In genomic region chr1:37029942-37030341, GRCm38 (mm10) we compare ENCODE assay signal across 8 mouse cellular contexts. TPM values are rescaled to one million over a fixed set of nuclear protein-coding genes. Genes with fewer than 3 reads are reported as not detected.
DNase-seq lines count a peak whose midpoint lies in the region; ATAC-seq and TF ChIP-seq lines count a peak whose summit lies in the region.

No protein-coding gene starts in this region.

- no peak for ATAC-seq in midbrain, embryonic 16.5 days
- no peak for ATAC-seq in limb, embryonic 14.5 days (ENCODE audit: low FRiP score, low read depth)
- ATAC-seq in stomach, embryonic 15.5 days (ENCODE audit: insufficient read depth, low FRiP score, low read depth), result 0 out of 2 replicates have a peak, but pooled peaks have one; percentile 20

- H3K4me1 ChIP-seq in midbrain, embryonic 10.5 days, result peaks cover 25% of the 10 kb centered on the region
- H3K4me1 ChIP-seq in midbrain, embryonic 16.5 days (ENCODE audit: control insufficient read depth, insufficient read depth, low read length), result peaks cover 5% of the 10 kb centered on the region; the same call in 1 of the 2 replicates
- H3K4me1 ChIP-seq in limb, embryonic 14.5 days (ENCODE audit: control insufficient read depth, insufficient read depth, low read length), result 0 out of 2 replicates have a peak, but pooled peaks cover 3% of the 10 kb centered on the region
- H3K4me1 ChIP-seq in stomach, embryonic 15.5 days, result peaks cover 11% of the 10 kb centered on the region

- H3K4me2 ChIP-seq in midbrain, embryonic 16.5 days (ENCODE audit: low read length), result no peak overlapping the region
- H3K4me2 ChIP-seq in limb, embryonic 14.5 days (replicated peaks; ENCODE audit: low read depth, low read length, severe bottlenecking), result peak overlapping the region; percentile 81; the same call in 1 of the 2 replicates
- peak overlapping the region; percentile 62 for H3K4me2 ChIP-seq in stomach, embryonic 15.5 days

- no peak for TF ChIP-seq CTCF in gastrocnemius, adult 2 months (IDR thresholded peaks at IDR 0.05)

- no peaks in the 10 kb centered on the region for H3K9me3 ChIP-seq in midbrain, embryonic 10.5 days (replicated peaks)
- no peaks in the 10 kb centered on the region for H3K9me3 ChIP-seq in midbrain, embryonic 16.5 days (replicated peaks; ENCODE audit: control insufficient read depth, low read length, poor library complexity, severe bottlenecking)
- H3K9me3 ChIP-seq in limb, embryonic 14.5 days (ENCODE audit: control insufficient read depth, low read length), result no peaks in the 10 kb centered on the region
- no peaks in the 10 kb centered on the region for H3K9me3 ChIP-seq in stomach, embryonic 15.5 days

- intact Hi-C loops in gastrocnemius, adult 2 months (cut with DNase I), result loop anchor here (5.0 kb wide), 1 partner anchor 47 kb away; no protein-coding TSS in a partner anchor

- H3K4me3 ChIP-seq in gastrocnemius, adult 2 months, result peak overlapping the region; percentile 79
- peak overlapping the region; percentile 64; the same call in 1 of the 2 replicates for H3K4me3 ChIP-seq in midbrain, embryonic 10.5 days
- H3K4me3 ChIP-seq in midbrain, embryonic 16.5 days (ENCODE audit: low read depth, low read length), result no peak overlapping the region
- H3K4me3 ChIP-seq in limb, embryonic 14.5 days (replicated peaks; ENCODE audit: low read length), result 0 out of 2 replicates have a peak overlapping the region, but pooled peaks have one; percentile 45
- H3K4me3 ChIP-seq in stomach, embryonic 15.5 days (replicated peaks), result peak overlapping the region; percentile 39; the same call in 1 of the 2 replicates

- no peaks in the 10 kb centered on the region for H3K36me3 ChIP-seq in midbrain, embryonic 10.5 days
- H3K36me3 ChIP-seq in midbrain, embryonic 16.5 days (ENCODE audit: control insufficient read depth, insufficient read depth, low read length), result no peaks in the 10 kb centered on the region
- H3K36me3 ChIP-seq in limb, embryonic 14.5 days (ENCODE audit: control insufficient read depth, insufficient read depth, low read length), result no peaks in the 10 kb centered on the region
- H3K36me3 ChIP-seq in stomach, embryonic 15.5 days, result no peaks in the 10 kb centered on the region

- 58% methylated on average over 5 of the region's 5 CpGs for WGBS in midbrain, embryonic 10.5 days
- WGBS in midbrain, embryonic 16.5 days, result 50% methylated on average over 5 of the region's 5 CpGs
- 46% methylated on average over 5 of the region's 5 CpGs for WGBS in limb, embryonic 14.5 days
- 22% methylated on average over 5 of the region's 5 CpGs for WGBS in stomach, embryonic 15.5 days

- peak overlapping the region; percentile 81 for H3K27ac ChIP-seq in gastrocnemius, adult 2 months
- H3K27ac ChIP-seq in midbrain, embryonic 10.5 days (replicated peaks), result no peak overlapping the region
- H3K27ac ChIP-seq in midbrain, embryonic 16.5 days (ENCODE audit: low read length), result no peak overlapping the region
- H3K27ac ChIP-seq in limb, embryonic 14.5 days (replicated peaks; ENCODE audit: low read depth, low read length), result no peak overlapping the region
- peak overlapping the region; percentile 89 for H3K27ac ChIP-seq in stomach, embryonic 15.5 days

- TF ChIP-seq POLR2A in limb, embryonic 14.5 days (IDR thresholded peaks at IDR 0.05; ENCODE audit: borderline replicate concordance, extremely low read depth, insufficient read depth, insufficient read length), result no peak

- H3K9ac ChIP-seq in midbrain, embryonic 16.5 days (ENCODE audit: low read depth, low read length), result no peak overlapping the region
- no peak overlapping the region for H3K9ac ChIP-seq in limb, embryonic 14.5 days (ENCODE audit: low read depth, low read length, severe bottlenecking)
- H3K9ac ChIP-seq in stomach, embryonic 15.5 days, result no peak overlapping the region

- DNase-seq in gastrocnemius, adult 2 months, result no peak
- DNase-seq in gastrocnemius, adult 18-20 months (ENCODE audit: low spot score), result no peak
- DNase-seq in midbrain, embryonic 10.5 days (ENCODE audit: low spot score), result no peak
- DNase-seq in limb, embryonic 14.5 days (ENCODE audit: low spot score), result no peak
- DNase-seq in cerebellum, postnatal 4 days (ENCODE audit: low spot score in 2 of 2), result no peak
- DNase-seq in cerebellum, adult 18-20 months, result no peak

- peaks cover 14% of the 10 kb centered on the region for H3K27me3 ChIP-seq in midbrain, embryonic 10.5 days (ENCODE audit: low read depth, poor library complexity, severe bottlenecking)
- no peaks in the 10 kb centered on the region for H3K27me3 ChIP-seq in midbrain, embryonic 16.5 days (ENCODE audit: control insufficient read depth, insufficient read depth, low read depth, low read length)
- 0 out of 2 replicates have a peak, but pooled peaks cover 3% of the 10 kb centered on the region for H3K27me3 ChIP-seq in limb, embryonic 14.5 days (ENCODE audit: control insufficient read depth, insufficient read depth, low read length)
- no peaks in the 10 kb centered on the region for H3K27me3 ChIP-seq in stomach, embryonic 15.5 days (replicated peaks)

RNA-seq across cellular contexts. Expression of gene Vwa3b, which starts 3.5 kb away (rescaled TPM):
- total RNA-seq in gastrocnemius, adult 2 months (2021), result 10 to 100 TPM; 54.9 to 56.1 TPM
- total RNA-seq in gastrocnemius, adult 18-20 months (2021), result 100 to 1,000 TPM in 1 of 2 experiments, 10 to 100 TPM in 1; 85.9 to 109 TPM
- 0.21 and 0.35 TPM in 2 replicates for polyA plus RNA-seq in midbrain, embryonic 10.5 days (2016; fragmentation: Nextera tagmentation; extraction: Ambion mirVana)
- 0.99 and 1.6 TPM in 2 replicates for polyA plus RNA-seq in midbrain, embryonic 16.5 days (2015; fragmentation: Nextera tagmentation; extraction: Ambion mirVana)
- polyA plus RNA-seq in limb, embryonic 14.5 days (2012; rRNA removed), result 0.33 and 1.0 TPM in 2 replicates
- 1.2 and 1.6 TPM in 2 replicates for polyA plus RNA-seq in limb, embryonic 14.5 days (2014; fragmentation: Nextera tagmentation; extraction: Ambion mirVana)
- polyA plus RNA-seq in stomach, embryonic 15.5 days (2015; fragmentation: Nextera tagmentation; extraction: Ambion mirVana), result 1.3 TPM in 2 replicates

Comparison
In these comparisons a context has a peak if more than half of its experiments do, and no peak if none do; other contexts are left out.
1. H3K27ac ChIP-seq: peak in gastrocnemius, adult 2 months (single experiment) and stomach, embryonic 15.5 days (single experiment); none in midbrain, embryonic 10.5 days (single experiment), midbrain, embryonic 16.5 days (single experiment) and limb, embryonic 14.5 days (single experiment).